Mouse (Mus musculus): Measurements from ENCODE around the gene Pced1b. TPM values are rescaled to one million over a fixed set of nuclear protein-coding genes. Genes with fewer than 3 reads are reported as not detected.
A peak's percentile ranks its signal among the peaks of the same experiment; 100 is the strongest.
"Not testable (repeated sequence)": the region's sequence is repeated elsewhere in the genome, so short reads cannot be mapped to it uniquely, and the experiment has no call there.

Gene Pced1b
- polyA plus RNA-seq (2015; fragmentation: Nextera tagmentation; extraction: Ambion mirVana) = 1.9 and 2.5 TPM in 2 replicates

DNA sequence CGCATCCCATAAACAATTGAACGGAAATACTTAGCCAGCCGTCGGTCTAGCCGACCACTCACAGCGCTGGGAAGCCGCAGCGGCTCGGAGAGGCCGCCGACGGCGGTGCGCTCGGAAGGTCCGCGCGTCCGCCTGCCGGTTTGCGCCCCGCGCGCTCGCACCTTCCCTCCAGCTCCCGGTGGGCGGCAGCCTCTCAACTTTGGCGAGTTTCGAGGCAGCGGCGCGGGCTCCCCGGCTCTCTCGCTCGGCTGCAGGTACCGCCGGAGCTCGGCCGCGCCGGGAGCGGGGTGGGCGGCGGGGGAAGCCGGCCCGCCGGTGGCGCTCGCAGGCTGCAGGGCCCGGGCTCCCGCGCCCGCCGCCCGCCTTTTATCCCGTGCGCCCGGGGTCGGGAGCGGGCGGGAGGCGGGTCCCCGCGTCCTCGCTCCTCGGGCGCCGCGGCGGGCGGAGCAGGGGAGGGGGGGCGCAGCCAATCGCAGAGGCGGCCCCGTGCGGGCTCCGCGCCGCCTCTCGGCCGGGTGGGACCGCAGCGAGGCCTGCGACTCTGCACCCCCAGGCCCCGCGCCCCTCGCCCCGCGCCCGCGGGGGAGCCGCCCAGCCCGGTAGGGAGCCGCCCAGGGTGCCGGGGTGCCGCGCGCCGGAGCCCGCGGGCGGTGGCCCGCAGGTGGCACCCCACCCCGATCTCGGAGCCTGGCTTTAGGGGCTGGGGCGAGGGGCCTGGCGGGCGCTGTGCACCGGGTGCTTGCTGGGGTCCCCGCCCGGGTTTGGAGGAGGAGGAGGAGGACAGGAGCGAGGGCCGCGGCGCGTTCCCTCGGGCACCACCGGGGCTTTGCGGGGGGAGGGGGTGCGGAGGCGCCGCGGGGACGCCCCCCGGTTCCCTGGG lies at the start of gene Pced1b, which contains the start of gene Amigo2:
TSS of gene Pced1b (plus strand) at position 197 of the 880 bp plus-strand sequence.
TSS of gene Amigo2 (minus strand) at position 377 of the 880 bp plus-strand sequence.
- under 1% methylated on average over 121 of the region's 125 CpGs for WGBS
- peak within 1 kb of the TSS; percentile 98 for H3K4me2 ChIP-seq
- no peaks in the 10 kb centered on the region for H3K9me3 ChIP-seq (replicated peaks)
- peaks cover 22% of the 10 kb centered on the region for H3K27me3 ChIP-seq
- no peaks in the 10 kb centered on the region for H3K36me3 ChIP-seq
- peak; percentile 84 for ATAC-seq (replicated peaks; ENCODE audit: insufficient number of reproducible peaks, insufficient read depth, low FRiP score, low read depth)
- H3K27ac ChIP-seq = peak within 1 kb of the TSS; percentile 76
- H3K4me1 ChIP-seq (replicated peaks) = 0 out of 2 replicates have a peak, but pooled peaks cover 2% of the 10 kb centered on the region
- peak within 1 kb of the TSS; percentile 88 for H3K9ac ChIP-seq
- H3K4me3 ChIP-seq = peak within 1 kb of the TSS; percentile 80

DNA sequence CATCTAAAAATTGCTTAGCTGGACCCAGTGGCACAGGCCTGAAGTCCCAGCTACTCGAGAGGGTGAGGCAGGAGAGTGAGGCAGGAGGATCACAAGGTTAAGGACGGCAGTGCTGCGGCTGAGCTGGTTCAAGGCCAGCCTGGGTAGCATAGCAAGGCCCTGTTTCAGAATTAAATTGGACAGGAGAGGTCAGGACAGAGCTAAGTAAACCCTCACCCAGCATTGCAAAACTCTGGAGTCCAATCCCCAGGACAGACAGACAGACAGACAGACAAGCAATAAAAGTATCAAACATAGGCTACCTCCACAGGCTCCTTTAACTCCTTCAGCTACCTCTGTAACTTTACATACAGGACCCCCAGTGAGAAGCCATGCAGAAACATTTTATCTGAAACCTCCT lies 42.0 kb upstream of the Pced1b start:
- no peak overlapping the region for H3K4me2 ChIP-seq
- no peaks in the 10 kb centered on the region for H3K36me3 ChIP-seq
- WGBS = 73% methylated on average over 3 of the region's 3 CpGs
- H3K27me3 ChIP-seq = no peaks in the 10 kb centered on the region
- no peak overlapping the region for H3K4me3 ChIP-seq
- no peak overlapping the region for H3K9ac ChIP-seq
- H3K27ac ChIP-seq = no peak overlapping the region
- no peak for ATAC-seq (replicated peaks; ENCODE audit: insufficient number of reproducible peaks, insufficient read depth, low FRiP score, low read depth)
- no peaks in the 10 kb centered on the region for H3K9me3 ChIP-seq (replicated peaks)
- H3K4me1 ChIP-seq (replicated peaks) = no peaks in the 10 kb centered on the region

DNA sequence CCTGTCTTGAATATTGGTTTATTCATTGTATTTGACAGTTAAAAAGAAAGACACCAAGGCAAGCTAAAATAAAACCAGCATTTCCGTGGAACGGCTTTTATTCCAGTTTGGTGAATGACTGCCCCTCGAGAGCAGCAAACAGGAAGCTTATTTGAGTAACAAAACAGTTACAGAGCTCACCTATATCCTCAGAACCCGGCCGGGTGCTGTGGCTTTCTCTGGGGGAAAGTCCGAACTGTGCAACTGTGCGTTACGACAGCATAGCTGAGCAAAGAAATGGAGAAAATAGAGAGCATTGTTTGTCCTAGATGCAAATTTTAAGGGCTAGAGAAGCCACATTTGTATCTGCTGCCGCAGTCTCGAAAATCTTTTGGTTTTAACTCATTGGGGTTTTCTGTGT lies 41.1 kb upstream of the Pced1b start:
- ATAC-seq (replicated peaks; ENCODE audit: insufficient number of reproducible peaks, insufficient read depth, low FRiP score, low read depth) = no peak
- H3K36me3 ChIP-seq = no peaks in the 10 kb centered on the region
- WGBS = 85% methylated on average over 10 of the region's 10 CpGs
- no peak overlapping the region for H3K4me3 ChIP-seq
- no peaks in the 10 kb centered on the region for H3K9me3 ChIP-seq (replicated peaks)
- H3K9ac ChIP-seq = no peak overlapping the region
- H3K27ac ChIP-seq = no peak overlapping the region
- no peaks in the 10 kb centered on the region for H3K27me3 ChIP-seq
- H3K4me2 ChIP-seq = no peak overlapping the region
- H3K4me1 ChIP-seq (replicated peaks) = no peaks in the 10 kb centered on the region

DNA sequence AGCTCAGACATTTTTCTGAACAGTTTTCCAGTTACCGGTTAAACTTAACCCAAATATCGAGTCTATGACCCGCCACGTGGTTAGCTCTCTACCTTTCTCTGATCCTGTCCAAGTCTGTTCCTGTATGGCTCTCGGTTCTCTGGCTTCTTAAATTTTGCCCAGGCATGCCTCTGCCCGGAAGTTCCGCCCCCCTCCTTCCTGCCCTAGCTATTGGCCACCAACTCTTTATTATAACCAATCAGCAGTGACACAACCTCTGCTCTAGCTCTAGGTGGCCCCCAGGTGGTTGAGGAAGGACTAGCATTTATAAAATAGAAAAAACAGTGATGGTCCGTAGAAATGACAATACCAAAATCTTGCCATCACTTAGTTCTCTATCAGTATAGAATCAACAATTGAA lies 40.4 kb upstream of the Pced1b start:
- no peak overlapping the region for H3K27ac ChIP-seq
- no peaks in the 10 kb centered on the region for H3K36me3 ChIP-seq
- H3K9ac ChIP-seq = no peak overlapping the region
- no peak overlapping the region for H3K4me3 ChIP-seq
- no peaks in the 10 kb centered on the region for H3K27me3 ChIP-seq
- no peak overlapping the region for H3K4me2 ChIP-seq
- 94% methylated on average over 8 of the region's 8 CpGs for WGBS
- no peaks in the 10 kb centered on the region for H3K9me3 ChIP-seq (replicated peaks)
- no peaks in the 10 kb centered on the region for H3K4me1 ChIP-seq (replicated peaks)
- no peak for ATAC-seq (replicated peaks; ENCODE audit: insufficient number of reproducible peaks, insufficient read depth, low FRiP score, low read depth)

DNA sequence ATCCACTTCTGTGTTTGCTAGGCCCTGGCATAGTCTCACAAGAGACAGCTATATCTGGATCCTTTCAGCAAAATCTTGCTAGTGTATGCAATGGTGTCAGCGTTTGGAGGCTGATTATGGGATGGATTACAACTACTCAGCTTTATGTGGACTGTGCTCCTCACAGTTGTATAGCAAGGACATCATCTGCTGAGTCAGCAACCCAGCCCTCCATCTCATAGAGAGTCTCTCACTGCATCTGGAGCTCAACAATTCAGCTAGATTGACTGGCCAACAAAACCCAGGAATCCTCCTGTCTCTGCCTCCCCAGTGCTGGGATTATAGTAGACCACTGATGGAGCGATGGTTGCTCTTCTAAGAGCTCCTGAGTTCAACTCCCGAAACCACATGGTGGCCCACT lies 37.2 kb upstream of the Pced1b start:
- not testable (repeated sequence) for ATAC-seq (replicated peaks; ENCODE audit: insufficient number of reproducible peaks, insufficient read depth, low FRiP score, low read depth); H3K9ac ChIP-seq; H3K27ac ChIP-seq; H3K36me3 ChIP-seq; H3K9me3 ChIP-seq (replicated peaks); H3K27me3 ChIP-seq; H3K4me3 ChIP-seq; H3K4me2 ChIP-seq; H3K4me1 ChIP-seq (replicated peaks)
- WGBS = 71% methylated on average over 3 of the region's 3 CpGs

DNA sequence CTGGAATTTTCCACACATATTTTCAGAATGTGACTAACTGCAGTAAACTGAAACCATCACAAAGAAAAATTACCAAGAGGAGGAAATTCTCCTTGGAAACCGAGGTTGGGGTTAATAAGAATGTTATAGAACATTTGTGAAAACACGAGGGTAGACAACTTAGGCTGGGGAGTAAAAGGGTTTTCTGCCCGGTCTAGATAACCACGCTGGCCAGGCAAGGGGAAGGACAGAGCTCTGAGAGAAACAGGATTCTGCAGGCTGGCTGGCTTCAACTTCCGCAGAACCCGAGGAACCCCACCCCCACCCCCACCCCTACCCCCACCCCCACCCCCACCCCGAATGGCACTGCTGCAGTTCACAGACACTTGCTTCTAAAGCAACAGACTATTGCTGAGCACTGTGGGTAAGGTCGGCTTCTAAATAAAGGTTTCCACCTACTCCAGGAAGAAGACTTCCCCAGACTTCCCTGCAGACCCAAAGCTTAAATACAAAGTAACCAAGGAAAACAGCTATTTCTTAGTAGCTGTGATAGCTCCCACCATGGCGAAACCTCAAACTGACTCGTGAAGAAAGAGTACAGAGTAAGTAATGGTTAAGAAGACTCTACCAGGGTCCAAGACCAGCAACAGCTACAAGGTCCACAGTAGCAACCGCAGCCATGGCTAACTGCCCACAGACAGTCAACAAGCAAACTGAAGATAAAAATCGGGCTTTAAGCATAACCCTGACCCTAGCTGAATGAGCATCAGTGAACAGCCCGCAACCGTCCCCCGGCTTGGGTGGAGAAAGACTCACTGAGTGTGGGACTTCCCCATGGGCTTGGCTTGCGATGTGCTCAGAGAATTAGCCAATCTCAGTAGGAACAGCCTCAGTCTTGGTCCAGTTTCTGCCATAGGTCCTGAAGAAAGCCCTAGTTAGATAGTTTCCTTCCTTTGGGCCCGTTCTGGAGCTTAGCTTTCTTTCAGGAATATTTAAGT lies 34.1 kb upstream of the Pced1b start:
- Histone ChIP-seq H3K4me3 (no peak overlapping the region), H3K27ac (no peak overlapping the region), H3K36me3 (no peaks in the 10 kb centered on the region), H3K9ac (no peak overlapping the region), H3K9me3 (replicated peaks) (no peaks in the 10 kb centered on the region), H3K27me3 (no peaks in the 10 kb centered on the region), H3K4me1 (replicated peaks) (no peaks in the 10 kb centered on the region), H3K4me2 (no peak overlapping the region)
- 69% methylated on average over 17 of the region's 17 CpGs for WGBS
- ATAC-seq (replicated peaks; ENCODE audit: insufficient number of reproducible peaks, insufficient read depth, low FRiP score, low read depth) = no peak

DNA sequence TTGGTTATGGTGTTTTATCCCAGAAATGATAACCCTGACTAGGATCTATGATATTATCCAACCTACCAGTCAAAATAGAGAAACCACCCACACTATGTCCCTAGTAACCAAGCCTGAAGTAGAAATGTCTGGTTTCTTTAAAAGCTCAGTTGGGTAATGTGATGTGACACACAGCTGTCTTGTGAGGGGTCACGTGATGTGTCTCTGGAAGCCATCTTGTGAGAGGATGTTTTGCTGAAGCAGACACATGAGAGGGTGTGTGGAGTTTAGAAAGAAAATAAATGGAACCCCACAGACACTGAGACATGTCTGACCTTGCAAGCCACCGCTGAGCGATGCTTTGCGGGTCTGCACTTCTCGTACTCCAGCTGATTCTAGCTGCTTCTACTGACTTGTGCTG lies 30.1 kb upstream of the Pced1b start:
- H3K27ac ChIP-seq = no peak overlapping the region

DNA sequence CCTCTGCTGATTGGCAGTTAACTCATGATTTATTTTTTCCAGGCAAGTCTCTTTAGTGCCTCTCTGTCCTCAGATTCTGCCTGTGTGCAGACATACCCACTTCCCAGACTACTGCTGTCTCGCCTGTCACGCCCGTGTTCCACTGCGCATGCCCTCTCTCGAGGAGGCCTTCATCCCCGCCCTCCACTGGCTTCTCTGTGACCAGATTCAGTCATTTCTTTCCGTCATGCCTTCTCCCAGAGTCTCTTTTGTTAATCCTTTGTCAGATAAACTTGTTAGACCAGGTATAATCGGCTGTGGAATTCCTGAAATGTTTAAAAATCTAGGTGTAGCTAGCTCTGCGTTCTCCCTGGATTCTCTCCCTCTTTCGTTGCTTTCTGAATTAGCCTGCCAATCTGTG lies 23.5 kb upstream of the Pced1b start:
- Histone ChIP-seq H3K4me3 (no peak overlapping the region), H3K9ac (no peak overlapping the region), H3K4me1 (replicated peaks) (no peaks in the 10 kb centered on the region), H3K36me3 (no peaks in the 10 kb centered on the region), H3K4me2 (no peak overlapping the region), H3K27me3 (no peaks in the 10 kb centered on the region), H3K27ac (no peak overlapping the region), H3K9me3 (replicated peaks) (no peaks in the 10 kb centered on the region)
- no peak for ATAC-seq (replicated peaks; ENCODE audit: insufficient number of reproducible peaks, insufficient read depth, low FRiP score, low read depth)
- 78% methylated on average over 10 of the region's 10 CpGs for WGBS

More for the DNA sequence above, 30.1 kb upstream of the Pced1b start:
- Histone ChIP-seq H3K4me1 (replicated peaks) (no peaks in the 10 kb centered on the region), H3K9ac (no peak overlapping the region), H3K27me3 (no peaks in the 10 kb centered on the region), H3K4me2 (no peak overlapping the region), H3K4me3 (no peak overlapping the region), H3K36me3 (no peaks in the 10 kb centered on the region), H3K9me3 (replicated peaks) (no peaks in the 10 kb centered on the region)
- 90% methylated on average over 5 of the region's 5 CpGs for WGBS
- ATAC-seq (replicated peaks; ENCODE audit: insufficient number of reproducible peaks, insufficient read depth, low FRiP score, low read depth) = no peak

DNA sequence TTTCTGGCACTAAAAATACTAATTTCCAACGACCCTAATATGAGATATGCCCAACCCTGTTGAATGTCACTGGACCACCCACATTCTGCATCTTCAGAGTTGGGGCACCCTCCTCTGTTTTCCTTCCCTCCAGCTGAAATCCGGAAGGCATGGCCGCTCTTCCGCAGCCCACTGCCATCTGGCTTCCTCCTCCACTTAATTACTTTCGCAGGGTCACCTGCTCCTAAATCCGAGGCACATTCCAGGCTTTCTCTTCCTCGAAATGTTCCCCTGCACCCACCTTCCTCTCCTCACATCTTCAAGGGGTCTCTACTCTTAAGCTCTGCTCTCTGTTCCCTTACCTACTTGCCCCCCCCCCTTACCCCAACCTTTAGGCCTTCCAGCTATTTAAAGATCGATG lies 22.9 kb upstream of the Pced1b start:
- 72% methylated on average over 8 of the region's 8 CpGs for WGBS

DNA sequence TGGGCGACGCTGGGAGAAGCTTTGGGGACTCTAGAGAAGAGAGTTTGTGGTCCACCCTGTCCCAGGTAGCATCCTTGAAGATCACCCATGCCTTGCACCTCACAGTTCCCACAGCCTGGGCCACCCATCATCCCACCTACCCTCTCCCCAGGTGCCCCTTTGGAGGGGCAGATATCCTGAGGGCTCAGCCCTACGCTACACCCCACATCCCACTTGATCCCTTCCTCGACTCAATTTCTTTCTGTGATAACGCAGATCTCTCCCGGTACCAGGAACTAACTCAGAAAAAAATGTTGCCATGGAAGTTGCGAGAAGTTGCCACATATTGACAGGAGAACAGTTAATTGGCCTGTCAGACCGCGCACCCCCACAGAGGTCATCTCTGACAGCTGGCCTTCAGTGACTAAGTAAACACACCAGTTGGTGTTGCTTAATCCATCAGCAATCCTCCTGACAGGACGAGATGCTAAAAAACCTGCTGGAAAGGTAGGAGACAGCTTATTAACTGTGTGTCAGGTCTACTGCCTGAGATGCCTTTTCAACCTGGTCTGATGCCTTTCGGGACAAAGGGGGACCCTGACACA lies 17.3 kb upstream of the Pced1b start:
- H3K9ac ChIP-seq = no peak overlapping the region
- H3K4me2 ChIP-seq = no peak overlapping the region
- ATAC-seq (replicated peaks; ENCODE audit: insufficient number of reproducible peaks, insufficient read depth, low FRiP score, low read depth) = no peak
- no peaks in the 10 kb centered on the region for H3K36me3 ChIP-seq
- H3K4me3 ChIP-seq = no peak overlapping the region
- H3K4me1 ChIP-seq (replicated peaks) = no peaks in the 10 kb centered on the region
- no peaks in the 10 kb centered on the region for H3K27me3 ChIP-seq
- 73% methylated on average over 11 of the region's 11 CpGs for WGBS
- no peak overlapping the region for H3K27ac ChIP-seq
- no peaks in the 10 kb centered on the region for H3K9me3 ChIP-seq (replicated peaks)

More for the DNA sequence above, 22.9 kb upstream of the Pced1b start:
- Histone ChIP-seq H3K4me3 (no peak overlapping the region), H3K27me3 (no peaks in the 10 kb centered on the region), H3K9me3 (replicated peaks) (no peaks in the 10 kb centered on the region), H3K4me2 (no peak overlapping the region), H3K4me1 (replicated peaks) (no peaks in the 10 kb centered on the region), H3K36me3 (no peaks in the 10 kb centered on the region), H3K27ac (no peak overlapping the region), H3K9ac (no peak overlapping the region)
- ATAC-seq (replicated peaks; ENCODE audit: insufficient number of reproducible peaks, insufficient read depth, low FRiP score, low read depth) = no peak

DNA sequence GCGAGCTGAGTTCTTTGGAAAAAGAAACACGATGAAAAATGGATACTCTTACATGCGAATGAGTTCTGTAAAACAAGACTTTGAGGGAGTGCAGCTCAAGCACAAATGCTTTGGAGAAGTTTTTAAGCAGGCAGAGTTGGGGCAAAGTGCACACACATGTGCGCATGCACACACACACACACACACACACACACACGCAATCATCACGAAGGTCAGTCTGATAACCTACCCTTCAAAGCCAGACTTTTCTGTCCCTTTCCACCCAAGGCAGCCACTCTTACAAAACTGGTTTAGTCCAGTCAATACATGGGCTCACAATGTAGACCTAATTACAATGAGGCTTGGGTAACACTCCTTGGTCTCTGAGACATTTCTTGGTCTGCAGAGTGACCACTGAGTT lies 12.8 kb upstream of the Pced1b start:
- no peaks in the 10 kb centered on the region for H3K36me3 ChIP-seq
- H3K9me3 ChIP-seq (replicated peaks) = no peaks in the 10 kb centered on the region
- no peak overlapping the region for H3K4me2 ChIP-seq
- WGBS = 86% methylated on average over 6 of the region's 6 CpGs
- no peak for ATAC-seq (replicated peaks; ENCODE audit: insufficient number of reproducible peaks, insufficient read depth, low FRiP score, low read depth)
- H3K4me1 ChIP-seq (replicated peaks) = no peaks in the 10 kb centered on the region
- H3K9ac ChIP-seq = no peak overlapping the region
- H3K27me3 ChIP-seq = no peaks in the 10 kb centered on the region
- H3K27ac ChIP-seq = no peak overlapping the region
- no peak overlapping the region for H3K4me3 ChIP-seq
